Mouse (Mus musculus): ENCODE measurements around the gene Irx1.

Irx1 gene
- long read RNA-seq, experiment 1, result 0 reads
- long read RNA-seq, experiment 2, result 0 reads

DNA sequence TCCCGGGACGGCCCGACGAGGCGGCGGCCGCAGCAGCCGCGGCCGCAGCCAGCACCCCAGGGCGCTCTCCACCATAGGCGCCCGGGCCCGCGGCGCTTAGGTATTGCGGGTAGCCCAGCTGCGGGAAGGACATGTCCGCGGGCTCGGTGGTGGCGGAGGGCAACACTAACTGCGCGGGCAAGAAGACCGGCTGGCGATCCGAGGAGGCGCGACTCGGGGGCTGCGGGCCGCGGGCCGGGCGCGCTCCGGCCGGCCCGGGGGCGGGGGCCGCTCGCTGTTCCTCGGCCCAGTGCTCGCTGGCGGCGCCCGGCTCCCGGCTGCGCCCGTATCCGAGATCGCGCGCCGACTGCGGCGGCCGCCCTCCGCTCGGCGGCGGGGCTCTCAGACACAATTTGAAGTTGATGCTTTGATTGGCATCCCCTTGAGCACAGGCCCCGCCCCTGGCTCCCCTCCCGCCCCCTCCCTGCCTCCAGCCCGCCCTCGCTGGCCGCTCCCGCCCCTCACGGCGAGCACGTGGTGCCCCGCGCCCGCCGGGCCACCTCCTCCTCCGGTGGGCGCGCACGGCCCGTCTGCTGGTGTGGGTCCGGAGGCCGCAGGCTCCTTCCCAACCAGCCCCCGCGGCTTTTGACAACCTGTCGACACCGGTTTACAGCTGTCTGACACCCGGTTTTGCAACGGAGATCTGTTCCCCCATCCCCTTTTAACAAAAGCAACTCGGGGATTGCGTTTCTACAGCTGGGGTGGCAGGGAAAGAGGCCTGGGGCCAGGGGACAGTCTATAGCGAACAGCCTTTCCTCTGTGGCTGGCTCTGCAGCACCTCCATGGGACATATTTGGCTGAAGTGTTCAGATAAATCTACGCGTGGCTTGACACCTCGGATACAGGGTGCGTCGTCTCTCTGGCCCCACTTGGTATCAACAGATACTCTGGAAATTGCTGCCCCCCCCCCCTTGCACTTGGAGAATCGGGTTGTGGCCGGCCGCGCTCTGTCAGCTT, at the start of gene Irx1:
Gene Irx1 (minus strand): TSS at position 368 of the 996 bp plus-strand sequence.
- intact Hi-C loops (cut with DNase I), result no loop called here

DNA sequence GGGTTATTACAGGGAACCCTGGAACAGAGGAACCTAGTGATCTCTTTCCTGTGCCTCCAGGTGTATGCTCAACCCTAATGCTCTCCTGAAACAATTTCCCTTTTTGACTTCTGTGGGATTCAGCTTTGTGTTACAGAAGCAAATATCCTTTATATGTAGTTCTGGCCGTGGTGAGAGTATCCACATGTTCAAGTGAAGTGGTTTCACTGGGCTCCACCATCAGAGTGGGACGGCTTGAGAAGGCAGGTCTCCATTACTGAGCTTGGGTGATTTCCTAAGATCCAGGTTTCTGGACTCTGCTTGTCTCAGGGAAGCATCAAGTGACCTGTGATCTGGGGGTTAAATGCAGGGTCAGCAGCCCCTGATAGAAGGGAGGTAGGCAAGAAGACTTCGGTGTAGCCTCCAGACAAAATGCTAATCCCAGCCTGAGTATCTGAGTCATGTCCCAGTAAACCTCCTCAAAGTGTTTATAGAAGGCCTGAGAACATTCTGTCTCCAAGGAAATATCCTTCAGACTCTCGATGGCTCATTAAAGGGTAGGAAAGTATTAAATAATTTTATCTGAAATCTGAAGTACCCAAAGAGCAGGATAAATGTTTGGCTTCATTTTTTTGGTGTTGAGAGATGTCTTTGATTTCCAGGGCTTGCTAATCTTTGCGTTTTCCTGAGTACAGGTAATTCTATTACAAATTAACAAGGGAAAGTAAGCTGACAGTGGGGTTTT, 16.6 kb upstream of the Irx1 start:
- intact Hi-C loops (cut with DNase I), result no loop called here

- intact Hi-C loops (cut with DNase I), result no loop called here
Measured at GRCm38 (mm10) chr13:71975753-71976152, 12.2 kb upstream of the Irx1 start.

DNA sequence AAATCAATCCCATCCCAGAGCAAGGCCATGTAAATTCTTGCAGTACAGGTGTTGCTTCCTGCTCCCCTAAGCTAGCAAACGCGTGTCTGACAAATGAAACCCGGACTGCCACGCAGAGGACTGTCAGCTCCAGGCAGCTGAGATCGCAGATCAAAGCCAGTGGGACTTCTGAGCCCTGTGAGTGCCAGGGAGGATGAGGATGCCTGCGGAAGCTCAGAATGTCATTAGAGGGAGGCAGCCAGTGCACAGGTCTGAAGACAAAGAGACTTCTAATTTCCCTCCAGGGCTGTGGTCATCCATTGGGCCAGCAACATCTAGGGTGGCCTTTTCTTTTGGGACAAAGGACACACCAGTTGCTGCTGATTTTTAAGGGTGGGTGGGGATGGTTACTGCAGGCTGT, 4.8 kb upstream of the Irx1 start:
- intact Hi-C loops (cut with DNase I), result no loop called here

- intact Hi-C loops (cut with DNase I), result no loop called here
Measured at GRCm38 (mm10) chr13:71967341-71968250, 4.1 kb upstream of the Irx1 start.

DNA sequence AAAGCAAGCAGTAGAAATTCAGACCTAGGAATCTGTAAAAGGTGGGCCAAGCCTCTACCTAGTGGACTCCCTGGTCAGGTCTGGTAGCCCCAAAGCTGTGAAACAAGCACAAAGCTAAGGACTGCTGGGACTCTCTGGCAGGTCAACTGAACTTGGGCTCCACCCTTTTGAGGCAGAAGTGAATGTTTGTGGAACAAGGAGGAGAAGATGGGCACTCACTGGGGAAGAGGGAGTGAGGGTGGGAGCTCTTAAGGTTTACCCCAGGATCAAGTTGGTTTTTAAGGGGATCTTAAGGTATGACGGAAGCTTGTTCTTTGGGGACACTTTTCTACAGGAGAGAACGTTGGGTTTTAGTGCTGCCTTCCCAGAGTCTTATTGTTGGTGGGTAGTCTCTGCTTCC, 3.1 kb upstream of the Irx1 start:
- intact Hi-C loops (cut with DNase I), result no loop called here

DNA sequence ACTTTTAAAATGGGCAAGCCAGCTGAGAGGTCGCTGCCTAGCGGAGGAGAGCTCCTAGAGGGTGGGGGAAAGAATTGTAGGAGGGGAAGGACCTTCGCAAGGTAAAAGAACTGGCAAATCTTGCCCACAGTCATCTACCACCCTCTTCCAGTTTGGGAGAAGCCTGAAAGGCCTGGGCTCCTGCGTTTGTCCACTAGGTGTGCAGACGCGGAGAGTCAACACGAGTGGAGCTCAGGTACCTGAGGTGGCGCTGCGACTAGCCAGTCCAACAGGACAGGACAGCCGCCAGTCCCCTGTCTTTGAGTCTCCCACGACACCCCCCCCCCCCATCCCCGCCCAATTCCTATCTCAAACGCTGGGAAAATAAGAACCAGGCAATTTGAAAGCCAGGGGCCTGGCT, 843 bp upstream of the Irx1 start:
- intact Hi-C loops (cut with DNase I), result no loop called here

GRCm38 (mm10) chr13:71962661-71963355, 715 bp downstream of the Irx1 start:
- intact Hi-C loops (cut with DNase I), result no loop called here

- intact Hi-C loops (cut with DNase I), result no loop called here
Measured at GRCm38 (mm10) chr13:71961891-71962660, 1.4 kb downstream of the Irx1 start.

- intact Hi-C loops (cut with DNase I), result no loop called here
Measured at GRCm38 (mm10) chr13:71960846-71961735, 2.4 kb downstream of the Irx1 start.

DNA sequence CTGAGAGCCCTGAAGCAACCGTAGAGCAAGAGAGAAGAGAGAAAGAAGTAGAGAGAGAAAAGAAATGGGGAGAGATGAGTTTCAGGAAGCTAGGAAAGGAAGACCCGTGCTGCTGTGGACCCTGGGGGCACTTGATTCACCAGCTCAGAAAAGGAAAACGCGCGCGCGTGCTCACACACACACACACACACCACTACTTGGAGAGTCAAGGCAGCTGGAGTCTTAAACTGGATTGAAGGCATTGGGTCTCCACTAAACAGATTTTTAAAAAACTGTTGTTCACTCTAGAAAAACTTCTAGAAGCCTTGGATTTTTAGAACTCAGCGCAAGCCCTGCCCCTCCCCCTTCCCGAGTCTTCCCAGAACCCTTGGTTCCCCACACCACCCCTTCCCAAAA, 3.2 kb downstream of the Irx1 start:
- intact Hi-C loops (cut with DNase I), result no loop called here

DNA sequence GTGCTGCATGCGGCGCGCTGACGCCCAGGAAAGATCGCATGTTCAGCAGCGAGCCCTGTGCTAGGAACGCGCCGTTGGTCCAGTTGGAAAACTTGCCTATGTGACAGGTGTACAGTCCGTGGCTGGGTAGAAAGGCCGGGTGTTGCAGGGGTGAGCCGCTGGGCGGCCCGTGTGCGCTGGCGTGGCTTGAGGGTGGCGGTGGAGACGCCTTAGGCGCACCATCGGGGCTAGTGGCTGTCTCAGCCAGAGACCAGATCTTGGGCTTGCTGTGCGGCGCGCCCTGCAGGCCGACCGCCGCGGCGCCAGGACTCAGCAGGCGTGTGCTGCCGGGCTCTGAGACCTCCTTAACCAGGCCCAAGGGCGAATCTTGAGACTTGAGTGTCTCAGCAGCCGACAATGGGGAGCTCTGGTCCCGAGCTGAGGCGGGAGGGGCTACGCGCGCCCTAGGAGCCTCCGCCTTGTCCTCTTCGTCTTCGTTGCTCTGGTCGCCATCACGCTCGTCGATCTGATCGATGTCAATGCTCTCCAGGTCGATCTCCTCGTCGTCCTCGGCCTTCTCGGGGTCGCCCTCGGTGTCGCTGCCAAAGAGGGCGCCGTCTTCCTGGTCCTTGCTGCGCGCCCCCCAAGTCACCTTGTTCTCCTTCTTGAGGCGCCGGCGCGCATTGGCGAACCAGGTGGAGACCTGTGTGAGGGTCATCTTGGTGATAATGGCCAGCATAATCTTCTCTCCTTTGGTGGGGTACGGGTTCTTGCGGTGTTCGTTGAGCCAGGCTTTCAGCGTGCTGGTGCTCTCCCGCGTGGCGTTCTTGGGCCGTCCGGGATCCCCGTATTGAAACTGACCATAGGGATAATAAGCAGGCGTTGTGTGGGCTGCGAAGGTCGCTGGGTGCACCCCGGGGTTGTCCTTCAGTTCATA, 3.9 kb downstream of the Irx1 start:
- intact Hi-C loops (cut with DNase I), result no loop called here

DNA sequence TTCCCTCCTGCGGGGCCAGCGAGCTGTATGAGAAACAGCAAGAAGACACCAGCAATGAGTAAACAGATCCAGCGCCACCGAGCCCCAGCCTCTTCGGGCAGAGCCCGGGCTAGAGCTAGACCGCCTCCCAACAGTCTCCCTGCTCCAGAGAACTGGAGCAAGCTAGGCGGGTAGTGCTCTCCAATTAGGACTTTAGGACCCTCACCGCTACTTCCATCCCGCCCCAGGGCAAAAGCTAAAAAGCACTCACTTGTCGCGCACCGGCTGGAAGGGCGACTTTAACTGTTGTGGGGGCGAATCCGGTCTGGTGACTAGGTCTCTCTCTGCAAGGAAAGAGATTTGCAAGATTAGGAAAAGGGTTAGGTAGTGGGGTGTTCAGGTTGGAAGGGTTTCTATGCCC, 4.9 kb downstream of the Irx1 start:
- intact Hi-C loops (cut with DNase I), result no loop called here

- intact Hi-C loops (cut with DNase I), result no loop called here
Measured at GRCm38 (mm10) chr13:71957811-71958351, 5.6 kb downstream of the Irx1 start.

DNA sequence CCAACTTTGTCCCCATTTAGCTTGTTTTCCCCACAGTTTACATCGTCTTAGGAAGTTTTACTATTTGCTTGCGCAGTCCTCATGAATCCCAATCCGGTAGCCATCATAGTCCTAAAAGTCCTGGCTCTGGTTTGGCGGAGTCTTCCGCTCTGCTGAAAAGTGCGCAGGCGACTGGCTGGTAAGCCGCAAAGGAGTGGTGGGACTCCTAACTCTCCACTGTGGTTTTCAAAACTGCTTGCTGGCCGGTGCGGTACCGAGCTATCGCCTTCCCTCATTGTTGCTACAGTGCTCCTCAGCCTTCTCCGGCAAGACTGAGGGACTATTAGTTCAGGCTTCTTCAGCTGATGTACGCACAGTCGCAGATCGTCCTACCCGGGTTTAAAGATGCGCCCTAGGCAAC, 6.4 kb downstream of the Irx1 start:
- intact Hi-C loops (cut with DNase I), result no loop called here

GRCm38 (mm10) chr13:71956481-71956880, 7.0 kb downstream of the Irx1 start:
- intact Hi-C loops (cut with DNase I), result no loop called here

GRCm38 (mm10) chr13:71951966-71952365, 11.6 kb downstream of the Irx1 start:
- intact Hi-C loops (cut with DNase I), result no loop called here

All from adrenal gland (tissue).